In genomic region chr19:29647651-29648549, GRCm38 (mm10) we compare ENCODE assay signal across 8 mouse cellular contexts. TPM values are rescaled to one million over a fixed set of nuclear protein-coding genes. Genes with fewer than 3 reads are reported as not detected.
DNase-seq lines count a peak whose midpoint lies in the region; ATAC-seq and TF ChIP-seq lines count a peak whose summit lies in the region.

Gene Ermp1, minus strand, starts transcription at chr19:29648415.

- peaks cover 0 to 20% of the 10 kb centered on the region in 2 experiments for H3K36me3 ChIP-seq in CH12.LX (replicated peaks in 1 of 2; ENCODE audit: control insufficient read depth in 1 of 2, insufficient read depth in 1 of 2, low read length in 1 of 2)
- 0 out of 2 replicates have a peak, but pooled peaks cover 5% of the 10 kb centered on the region for H3K36me3 ChIP-seq in forebrain, embryonic 12.5 days (replicated peaks)
- no peaks in the 10 kb centered on the region for H3K36me3 ChIP-seq in heart, postnatal 0 days (replicated peaks; ENCODE audit: control insufficient read depth, insufficient read depth, low read length)
- peaks cover 10% of the 10 kb centered on the region for H3K36me3 ChIP-seq in liver, embryonic 16.5 days (ENCODE audit: control insufficient read depth, insufficient read depth)
- peaks cover 6% of the 10 kb centered on the region; the same call in 1 of the 2 replicates for H3K36me3 ChIP-seq in neural tube, embryonic 13.5 days
- H3K36me3 ChIP-seq in testis, adult 2 months (ENCODE audit: control insufficient read depth, insufficient read depth, low read length) = no peaks in the 10 kb centered on the region; the same call in 1 of the 2 replicates

- in situ Hi-C loops in CH12.LX (cut with MboI; ENCODE audit: low pct_ligation_motif_present, low pct_unique_long_range_greater_than_20kb, low sequenced_read_pairs) = loop anchor here (10.0 kb wide), 1 partner anchor 167 kb away; the partner anchor contains the start of gene Ranbp6

- peak; percentile 83 for TF ChIP-seq POLR2A in CH12.LX (IDR thresholded peaks at IDR 0.05; ENCODE audit: low read depth, low read length)
- TF ChIP-seq POLR2A in testis, adult 2 months (IDR thresholded peaks at IDR 0.05; ENCODE audit: control insufficient read depth, low read depth, low read length) = peak; percentile 79

- H3K79me2 ChIP-seq in CH12.LX (replicated peaks; ENCODE audit: control insufficient read depth, extremely low read depth, insufficient read depth, poor library complexity, severe bottlenecking) = peaks cover 5% of the 10 kb centered on the region

- under 1% methylated on average over 85 of the region's 90 CpGs for WGBS in forebrain, embryonic 12.5 days
- under 1% methylated on average over 79 of the region's 90 CpGs for WGBS in heart, postnatal 0 days
- WGBS in liver, embryonic 16.5 days (ENCODE audit: insufficient replicate concordance) = under 1% methylated on average over 90 of the region's 90 CpGs
- WGBS in neural tube, embryonic 13.5 days = under 1% methylated on average over 80 of the region's 90 CpGs

- peak; percentile 39 to 90; a peak in 3 of 4 replicates for TF ChIP-seq CTCF in CH12.LX (conservative IDR thresholded peaks at IDR 0.05 in 1 of 2, IDR thresholded peaks at IDR 0.05 in 1 of 2; ENCODE audit: low read depth in 2 of 2, low read length in 2 of 2)
- peak; percentile 96 for TF ChIP-seq CTCF in heart, postnatal 0 days (IDR thresholded peaks at IDR 0.05; ENCODE audit: low read depth)
- peak; percentile 79; the same call in 1 of the 2 replicates for TF ChIP-seq CTCF in testis, adult 2 months (IDR thresholded peaks at IDR 0.05; ENCODE audit: control insufficient read depth, insufficient read depth, insufficient replicate concordance, low read depth, low read length)

- DNase-seq in CH12.LX (ENCODE audit: extremely low read depth) = peak; percentile 87
- DNase-seq in c-Kit-positive CD71-positive TER-119-negative erythroid progenitor cells, embryonic 14.5 days (ENCODE audit: low read depth) = peak; percentile 87
- peak; percentile 86 for DNase-seq in heart, postnatal 0 days (ENCODE audit: low spot score)
- peak; percentile 98 to 99 for DNase-seq in kidney, postnatal 4 days

- ATAC-seq in forebrain, embryonic 12.5 days (ENCODE audit: low FRiP score) = peak; percentile 95
- peak; percentile 94 for ATAC-seq in heart, postnatal 0 days (ENCODE audit: insufficient read depth, low read depth)
- ATAC-seq in liver, embryonic 16.5 days (ENCODE audit: low read depth) = peak; percentile 85
- ATAC-seq in neural tube, embryonic 13.5 days (ENCODE audit: low read depth) = peak; percentile 97

- peaks cover 4% of the 10 kb centered on the region for H3K9me3 ChIP-seq in CH12.LX (replicated peaks; ENCODE audit: low read length)
- no peaks in the 10 kb centered on the region for H3K9me3 ChIP-seq in forebrain, embryonic 12.5 days
- H3K9me3 ChIP-seq in heart, postnatal 0 days (replicated peaks; ENCODE audit: control insufficient read depth, low read length) = no peaks in the 10 kb centered on the region
- no peaks in the 10 kb centered on the region; the same call in 1 of the 2 replicates for H3K9me3 ChIP-seq in liver, embryonic 16.5 days (replicated peaks; ENCODE audit: control insufficient read depth, low read length)
- no peaks in the 10 kb centered on the region for H3K9me3 ChIP-seq in neural tube, embryonic 13.5 days

- peak within 1 kb of the TSS; percentile 86 for H3K27ac ChIP-seq in CH12.LX (ENCODE audit: insufficient read depth, low read depth)
- peak within 1 kb of the TSS; percentile 92 for H3K27ac ChIP-seq in forebrain, embryonic 12.5 days
- peak within 1 kb of the TSS; percentile 78 for H3K27ac ChIP-seq in heart, postnatal 0 days (ENCODE audit: low read depth)
- H3K27ac ChIP-seq in liver, embryonic 16.5 days (ENCODE audit: low read length) = peak within 1 kb of the TSS; percentile 89
- H3K27ac ChIP-seq in neural tube, embryonic 13.5 days (replicated peaks) = peak within 1 kb of the TSS; percentile 94
- peak within 1 kb of the TSS; percentile 89 for H3K27ac ChIP-seq in testis, adult 2 months (ENCODE audit: control insufficient read depth, insufficient read depth, low read depth, low read length)

- H3K27me3 ChIP-seq in CH12.LX (replicated peaks) = no peaks in the 10 kb centered on the region
- H3K27me3 ChIP-seq in forebrain, embryonic 12.5 days = no peaks in the 10 kb centered on the region
- H3K27me3 ChIP-seq in heart, postnatal 0 days (ENCODE audit: control insufficient read depth, insufficient read depth, low read length) = peaks cover 7% of the 10 kb centered on the region; the same call in 1 of the 2 replicates
- H3K27me3 ChIP-seq in liver, embryonic 16.5 days (ENCODE audit: control insufficient read depth, insufficient read depth, low read depth, low read length) = no peaks in the 10 kb centered on the region
- H3K27me3 ChIP-seq in neural tube, embryonic 13.5 days = no peaks in the 10 kb centered on the region
- H3K27me3 ChIP-seq in testis, adult 2 months (ENCODE audit: control insufficient read depth, insufficient read depth, low read length) = no peaks in the 10 kb centered on the region

- H3K4me2 ChIP-seq in CH12.LX (ENCODE audit: insufficient read depth, low read depth, poor library complexity, severe bottlenecking) = peak within 1 kb of the TSS; percentile 60
- H3K4me2 ChIP-seq in forebrain, embryonic 12.5 days = peak within 1 kb of the TSS; percentile 55
- H3K4me2 ChIP-seq in heart, postnatal 0 days (ENCODE audit: low read depth, low read length) = peak within 1 kb of the TSS; percentile 89
- H3K4me2 ChIP-seq in liver, embryonic 16.5 days (ENCODE audit: low read depth, low read length) = peak within 1 kb of the TSS; percentile 74
- H3K4me2 ChIP-seq in neural tube, embryonic 13.5 days = peak within 1 kb of the TSS; percentile 63

- peak; percentile 41 for TF ChIP-seq RAD21 in CH12.LX (IDR thresholded peaks at IDR 0.05; ENCODE audit: low read depth, low read length)

- peaks cover 2 to 30% of the 10 kb centered on the region in 2 experiments; a peak in 3 of 4 replicates for H3K4me1 ChIP-seq in CH12.LX (ENCODE audit: control insufficient read depth in 1 of 2, insufficient read depth in 2 of 2)
- H3K4me1 ChIP-seq in forebrain, embryonic 12.5 days = 0 out of 2 replicates have a peak, but pooled peaks cover 3% of the 10 kb centered on the region
- no peaks in the 10 kb centered on the region for H3K4me1 ChIP-seq in heart, postnatal 0 days (ENCODE audit: control insufficient read depth, insufficient read depth)
- peaks cover 29% of the 10 kb centered on the region for H3K4me1 ChIP-seq in liver, embryonic 16.5 days (ENCODE audit: control insufficient read depth, low read depth, low read length)
- peaks cover 5% of the 10 kb centered on the region for H3K4me1 ChIP-seq in neural tube, embryonic 13.5 days (replicated peaks)
- no peaks in the 10 kb centered on the region; the same call in 1 of the 2 replicates for H3K4me1 ChIP-seq in testis, adult 2 months (ENCODE audit: control insufficient read depth, insufficient read depth, low read length)

- peak within 1 kb of the TSS; percentile 78 for H3K9ac ChIP-seq in CH12.LX (ENCODE audit: insufficient read depth, low read depth)
- peak within 1 kb of the TSS; percentile 83 for H3K9ac ChIP-seq in forebrain, embryonic 12.5 days
- peak within 1 kb of the TSS; percentile 73 for H3K9ac ChIP-seq in heart, postnatal 0 days (replicated peaks; ENCODE audit: low read depth, low read length)
- H3K9ac ChIP-seq in liver, embryonic 16.5 days (ENCODE audit: low read depth, low read length) = peak within 1 kb of the TSS; percentile 97
- H3K9ac ChIP-seq in neural tube, embryonic 13.5 days = peak within 1 kb of the TSS; percentile 87

- dilution Hi-C loops in CH12.LX (cut with MboI; ENCODE audit: extremely low pct_ligation_motif_present, extremely low pct_unique_long_range_greater_than_20kb, low sequenced_read_pairs) = no loop called here

- peak within 1 kb of the TSS; percentile 89 to 97 (median 91) for H3K4me3 ChIP-seq in CH12.LX (replicated peaks in 1 of 3; ENCODE audit: low read depth in 2 of 3, low read length in 2 of 3, poor library complexity in 1 of 3)
- peak within 1 kb of the TSS; percentile 83 for H3K4me3 ChIP-seq in forebrain, embryonic 12.5 days (replicated peaks)
- peak within 1 kb of the TSS; percentile 84 for H3K4me3 ChIP-seq in heart, postnatal 0 days (ENCODE audit: low read depth, low read length)
- H3K4me3 ChIP-seq in liver, embryonic 16.5 days (ENCODE audit: low read depth, low read length) = peak within 1 kb of the TSS; percentile 96
- H3K4me3 ChIP-seq in neural tube, embryonic 13.5 days = peak within 1 kb of the TSS; percentile 85
- H3K4me3 ChIP-seq in testis, adult 2 months (ENCODE audit: control insufficient read depth, low read depth, low read length) = peak within 1 kb of the TSS; percentile 93

- no peak for TF ChIP-seq EP300 in CH12.LX (IDR thresholded peaks at IDR 0.05; ENCODE audit: low read length)
- TF ChIP-seq EP300 in heart, postnatal 0 days (IDR thresholded peaks at IDR 0.05; ENCODE audit: low read depth) = no peak

TF ChIP-seq in CH12.LX, 34 proteins besides CTCF, POLR2A, EP300 and RAD21 (continues in another document):
- TF ChIP-seq NELFE (IDR thresholded peaks at IDR 0.05; ENCODE audit: low read depth, low read length) (peak; percentile 84), ELF1 (IDR thresholded peaks at IDR 0.05; ENCODE audit: low read depth, low read length) (peak; percentile 50), IRF4 (IDR thresholded peaks at IDR 0.05; ENCODE audit: low read depth, low read length) (peak; percentile 32; the same call in 1 of the 2 replicates), TBP (conservative IDR thresholded peaks at IDR 0.05; ENCODE audit: low read depth, low read length) (peak; percentile 87), UBTF (IDR thresholded peaks at IDR 0.05; ENCODE audit: low read depth, low read length) (peak; percentile 99), ZKSCAN1 (IDR thresholded peaks at IDR 0.05; ENCODE audit: borderline replicate concordance, low read depth, low read length) (no peak), SMC3 (IDR thresholded peaks at IDR 0.05; ENCODE audit: low read depth, low read length) (peak; percentile 41), HCFC1 (IDR thresholded peaks at IDR 0.05; ENCODE audit: low read depth, low read length) (peak; percentile 64), MYC (IDR thresholded peaks at IDR 0.05; ENCODE audit: low read depth, low read length) (0 out of 2 replicates have a peak, but pooled peaks have one; percentile 24), SIN3A (IDR thresholded peaks at IDR 0.05; ENCODE audit: low read length) (peak; percentile 35)

RNA-seq across cellular contexts. Expression of gene Ermp1, which starts in this region (rescaled TPM):
- 26.1 and 27.6 TPM in 2 replicates for total RNA-seq in CH12.LX (2012; rRNA removed)
- total RNA-seq in CH12.LX (2014; rRNA removed) = 21.7 and 22.7 TPM in 2 replicates
- polyA plus RNA-seq in CH12.LX (2012; ENCODE audit: insufficient read length, low read depth) = 31.7 and 32.9 TPM in 2 replicates
- 13.5 and 14.6 TPM in 2 replicates for polyA plus RNA-seq in forebrain, embryonic 12.5 days (2016; fragmentation: Nextera tagmentation; extraction: Ambion mirVana)
- 10.7 and 24.4 TPM in 2 replicates for total RNA-seq in heart, postnatal 0 days (2014; rRNA removed; ENCODE audit: low replicate concordance)
- 2.3 and 3.1 TPM in 2 replicates for polyA plus RNA-seq in heart, postnatal 0 days (2015; fragmentation: Nextera tagmentation; extraction: Ambion mirVana)
- polyA plus RNA-seq in liver, embryonic 16.5 days (2015; fragmentation: Nextera tagmentation; extraction: Ambion mirVana) = 9.4 and 10.0 TPM in 2 replicates
- polyA plus RNA-seq in neural tube, embryonic 13.5 days (2015; fragmentation: Nextera tagmentation; extraction: Ambion mirVana) = 10.8 and 11.2 TPM in 2 replicates
- polyA plus RNA-seq in testis, adult 2 months (2012; rRNA removed) = 14.7 and 18.9 TPM in 2 replicates

Comparison
In these comparisons a context has a peak if more than half of its experiments do, and no peak if none do; other contexts are left out.
1. Peak in every context shown above with its lines: DNase-seq, ATAC-seq, H3K4me3 ChIP-seq and H3K27ac ChIP-seq.